Mouse (Mus musculus) heart, postnatal 10 days (tissue): ENCODE measurements at regions not wholly inside any gene's neighbourhood (a gene's known extent, or its start where the extent isn't known, plus 50 kb on each side); places are given as distances from the start of the nearest gene placed in this dataset.

Source experiments
- DNase-seq, 2 experiments: peaks; one replicate each; pipeline ENCODE4 v3.0.0; 2021
- intact Hi-C: fragments of 180-260 bp; cut with DNase I; formaldehyde crosslinking; loops from one replicate; pipeline ENCODE4 v1.15.1; 2025

DNA sequence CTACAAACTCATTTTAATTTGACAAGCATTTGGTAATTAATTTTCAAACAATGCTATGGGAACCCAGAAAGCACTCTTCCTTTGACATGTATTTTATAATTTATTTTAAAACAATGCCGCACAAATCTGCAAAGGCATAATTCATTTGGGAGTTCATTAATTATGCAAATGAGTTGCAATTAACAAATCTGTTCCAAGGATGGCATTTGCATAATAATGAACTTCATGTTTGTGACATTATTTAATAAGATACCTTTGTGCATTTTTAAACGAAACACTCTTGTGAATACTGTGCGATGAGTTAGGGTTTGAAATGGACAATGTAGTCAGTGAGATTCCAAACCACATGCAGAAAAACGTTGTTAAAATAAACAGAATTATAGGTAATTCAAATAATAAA is 80.9 kb upstream of the Itga4 start:
- DNase-seq = no peak
- intact Hi-C loops = no loop called here

DNA sequence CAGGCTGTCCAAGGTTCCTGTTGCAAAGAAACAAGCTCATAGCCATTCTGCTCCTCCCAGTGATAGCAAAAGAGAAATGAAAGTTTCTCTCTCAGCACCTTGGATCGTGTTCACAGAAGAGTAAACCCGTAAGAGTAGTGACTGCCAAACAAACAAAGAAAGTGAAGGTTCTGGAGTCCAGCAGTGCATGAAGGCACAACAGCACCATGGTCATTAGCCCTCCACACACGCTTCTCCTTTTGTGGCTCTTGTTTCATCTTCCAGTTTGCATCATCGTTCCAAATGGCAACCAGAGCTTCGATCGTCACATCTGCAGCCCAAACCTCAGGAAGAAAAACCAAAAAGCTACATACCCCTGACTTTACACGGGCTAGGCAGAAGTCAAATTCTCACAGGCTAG is 74.4 kb upstream of the Itga4 start:
- intact Hi-C loops = no loop called here
- no peak for DNase-seq

DNA sequence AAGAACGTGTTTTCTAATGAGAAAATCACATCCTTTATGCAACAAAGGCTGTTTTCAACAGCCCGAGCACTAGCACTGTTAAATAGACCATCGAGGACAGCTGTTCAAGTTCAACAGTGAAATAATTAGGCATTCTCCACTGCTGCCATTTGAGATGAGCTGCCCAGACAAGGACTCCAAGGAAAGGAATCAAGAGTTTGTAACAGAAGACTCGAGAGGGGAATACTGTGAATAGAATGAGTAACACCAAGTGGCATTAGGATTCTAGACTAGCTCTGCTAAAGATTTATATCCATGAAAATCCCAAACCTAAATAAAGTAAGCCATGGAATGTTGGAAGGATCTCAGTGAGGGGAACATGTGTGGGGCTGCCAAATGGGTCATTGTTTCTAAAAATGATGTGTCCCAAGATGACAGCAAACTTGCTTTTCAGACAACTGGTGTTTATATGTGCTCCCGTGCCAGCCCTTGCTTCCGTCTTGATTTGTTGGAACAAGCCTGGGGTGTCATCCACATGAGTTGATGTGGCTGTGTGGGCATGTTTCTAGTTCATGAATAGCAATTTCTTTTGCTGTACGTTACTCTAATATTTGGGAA is 72.1 kb upstream of the Itga4 start:
- DNase-seq = no peak
- intact Hi-C loops = no loop called here

DNA sequence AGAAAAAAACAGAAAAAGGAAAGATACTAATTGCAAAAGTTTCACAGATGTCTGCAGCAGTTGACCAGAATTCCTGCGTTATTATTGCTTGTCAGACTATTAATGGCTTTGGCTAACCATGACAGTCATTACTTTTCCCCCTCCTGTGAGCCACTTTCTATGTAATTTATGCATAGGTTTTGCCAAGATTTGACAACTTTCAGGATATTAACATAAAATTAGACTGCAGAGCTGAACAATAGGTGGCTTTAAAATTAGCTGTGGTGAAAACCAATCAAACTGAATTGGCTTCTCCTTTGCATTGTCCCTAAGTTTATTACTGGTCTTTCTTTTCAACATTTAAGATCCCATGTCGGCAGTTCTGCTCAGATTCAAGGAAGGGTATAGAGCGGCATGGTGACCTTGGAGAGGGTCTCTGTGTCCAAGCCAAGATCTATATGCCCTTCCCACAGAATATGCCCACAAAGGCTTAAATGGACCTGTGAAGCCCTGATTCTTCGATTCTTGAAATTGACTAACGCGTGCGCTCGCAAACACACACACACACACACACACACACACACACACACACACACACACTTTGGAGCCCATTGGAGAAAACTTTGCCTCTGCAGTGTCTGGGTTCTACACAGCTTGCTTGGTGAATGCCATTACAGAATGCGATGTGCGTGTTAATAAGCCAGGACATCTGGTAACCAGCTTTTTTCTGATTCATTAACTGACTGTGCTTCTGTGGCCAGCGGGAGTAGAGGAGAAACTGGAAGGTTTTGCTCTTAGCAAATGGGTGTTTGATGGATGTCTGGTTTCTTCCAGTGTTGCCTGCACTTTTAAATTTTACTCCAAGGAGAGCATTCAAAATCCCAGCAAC is 69.8 kb upstream of the Itga4 start:
- intact Hi-C loops = no loop called here
- DNase-seq = no peak

DNA sequence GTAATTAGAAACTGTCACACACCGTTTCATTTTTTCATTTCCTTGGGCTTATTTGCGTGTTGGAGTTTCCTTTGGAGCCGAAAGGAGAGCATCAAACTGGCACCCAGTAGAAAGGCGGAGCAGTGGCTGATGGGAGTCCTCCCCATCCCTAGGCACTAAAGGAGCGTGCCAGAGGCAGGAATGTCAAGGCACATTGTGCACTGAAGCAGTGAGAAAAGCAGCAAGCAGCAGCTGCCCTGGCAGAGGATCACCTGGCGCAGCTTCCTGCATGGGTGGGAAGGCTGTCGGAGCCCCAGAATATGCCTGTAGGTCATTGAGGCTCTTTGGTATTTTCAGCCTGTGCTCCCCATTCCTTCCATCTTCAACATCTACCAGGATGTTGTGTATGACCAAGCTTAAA is 68.3 kb upstream of the Itga4 start:
- DNase-seq = no peak

DNA sequence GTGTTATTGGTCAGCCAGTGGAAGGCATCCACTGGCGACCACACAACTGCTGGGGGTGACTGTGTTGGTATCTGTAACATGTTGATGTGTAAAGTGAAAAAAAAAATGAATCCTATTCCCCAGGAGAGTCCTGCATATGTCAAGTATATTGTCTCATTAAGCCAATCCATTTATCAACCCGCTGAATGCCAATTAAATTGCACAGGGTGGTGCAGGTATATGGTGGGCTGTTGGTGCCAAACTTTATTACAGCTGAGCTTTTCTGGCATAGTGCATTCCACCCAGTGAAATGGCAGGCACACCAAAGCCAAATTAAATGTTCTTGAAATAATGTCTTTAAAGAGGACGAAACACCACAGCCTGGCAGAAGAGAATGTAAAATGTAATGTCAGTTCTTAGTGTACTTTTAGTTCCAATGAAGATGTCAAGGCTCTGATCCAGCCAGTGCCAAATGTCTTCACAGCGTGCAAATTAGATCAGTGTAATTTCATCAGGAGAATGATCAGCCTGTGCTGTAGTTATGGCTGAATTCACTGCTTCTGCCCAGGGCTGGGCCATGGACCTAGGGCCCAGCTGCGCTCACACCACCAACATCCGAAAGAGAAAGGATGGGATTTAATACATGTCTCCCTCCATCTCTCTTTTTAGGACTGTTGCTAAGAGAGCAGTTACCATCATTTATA is 66.6 kb upstream of the Itga4 start:
- intact Hi-C loops = no loop called here
- no peak for DNase-seq

More for the DNA sequence above, 68.3 kb upstream of the Itga4 start:
- intact Hi-C loops = no loop called here

DNA sequence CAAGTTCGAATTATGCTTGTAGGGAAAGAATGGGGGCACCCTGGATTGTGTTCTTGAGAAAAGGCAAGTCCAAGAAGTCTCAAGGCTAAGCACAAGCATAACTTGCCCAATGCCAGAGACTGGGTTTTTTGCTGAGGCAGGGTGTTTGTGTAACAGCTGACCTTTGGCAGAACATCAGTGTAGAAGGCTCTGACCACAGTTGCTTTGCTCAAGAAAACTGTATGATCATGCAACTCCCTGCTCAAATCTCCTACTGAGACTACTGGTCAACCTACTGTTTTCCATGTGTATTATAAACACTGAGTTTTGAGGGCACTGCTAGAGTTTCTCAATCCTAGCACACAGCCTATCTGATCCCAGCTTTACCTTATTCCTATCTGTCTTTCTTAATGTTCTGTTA is 61.4 kb upstream of the Itga4 start:
- intact Hi-C loops = no loop called here
- DNase-seq = no peak

DNA sequence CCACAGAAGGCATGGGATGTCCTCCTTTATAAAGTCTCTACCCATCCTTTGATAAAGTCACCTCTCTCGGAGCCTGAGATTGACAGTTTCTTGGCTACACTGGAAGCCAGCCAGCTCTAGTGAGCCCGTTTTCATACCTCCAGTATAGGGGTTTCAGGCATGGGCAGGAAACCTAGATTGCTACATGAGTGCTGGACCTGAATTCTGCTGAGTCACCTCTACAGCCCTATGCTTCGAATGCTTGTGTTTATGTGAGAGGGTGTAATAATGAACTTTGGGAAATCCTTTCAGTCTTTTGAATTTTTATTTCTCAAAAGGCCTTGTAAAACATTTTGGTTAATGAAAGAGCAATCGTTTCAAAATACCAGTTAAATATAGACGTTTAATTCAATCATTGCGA is 53.5 kb upstream of the Itga4 start:
- DNase-seq = no peak
- intact Hi-C loops = no loop called here
